Mouse (Mus musculus) testis, postnatal 10 days (tissue): Measurements from ENCODE around the gene Trank1.

Experiments
- DNase-seq: peaks from one replicate; pipeline ENCODE4 v3.0.0; 2021; ENCODE audit warnings: low spot score

Trank1 gene

DNA sequence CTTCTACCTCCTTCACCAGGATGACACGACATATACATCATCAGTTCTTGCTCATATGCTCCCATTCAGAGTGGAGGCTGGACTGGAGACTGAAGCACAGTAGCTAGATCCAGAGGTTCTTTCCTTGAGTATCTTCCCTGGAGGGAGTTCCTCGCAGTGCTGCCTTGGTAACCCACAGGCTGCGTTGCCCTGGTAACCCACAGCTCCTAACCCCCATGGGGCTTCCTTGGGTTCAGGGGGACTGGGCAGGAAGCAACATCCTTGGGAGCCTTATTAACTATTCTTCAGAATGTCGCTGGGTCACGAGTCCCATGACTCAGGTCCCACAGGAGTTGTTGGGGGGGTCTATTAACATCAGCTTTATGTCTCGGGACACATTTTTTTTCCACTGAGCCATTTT is 113.6 kb downstream of the Trank1 start:
- no peak for DNase-seq

GRCm38 (mm10) chr9:111425952-111426351 is 114.4 kb downstream of the Trank1 start:
- DNase-seq, result no peak

DNA sequence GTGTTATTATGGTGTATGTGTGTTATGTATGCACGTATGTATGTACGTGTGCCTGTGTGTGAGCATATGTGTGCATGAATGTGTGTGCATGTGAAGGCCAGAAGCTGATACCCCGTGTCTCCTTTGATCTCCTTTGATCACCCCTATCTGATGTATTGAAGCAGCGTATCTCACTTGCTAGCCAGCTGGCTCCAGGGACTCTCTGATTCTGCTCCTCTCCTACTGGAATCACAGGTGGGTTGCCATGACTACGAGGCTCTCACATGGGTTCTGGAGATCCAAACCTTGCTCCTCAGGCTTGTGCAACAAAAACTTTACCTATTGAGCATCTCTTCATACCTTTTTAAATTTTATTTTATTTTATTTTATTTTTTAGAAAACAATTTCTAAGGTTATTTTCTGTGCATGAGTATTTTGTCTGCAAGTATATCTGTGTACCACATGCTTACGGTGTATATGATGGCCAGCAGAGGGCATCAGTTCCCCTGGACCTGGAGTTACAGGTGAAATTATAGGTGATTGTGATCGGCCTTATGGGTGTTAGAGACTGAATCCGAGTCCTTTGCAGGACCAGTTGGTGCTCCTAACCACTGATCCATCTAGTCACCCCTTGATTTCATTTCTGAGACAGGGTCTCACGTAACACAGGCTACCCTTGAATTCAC is 116.5 kb downstream of the Trank1 start:
- DNase-seq, result no peak

- DNase-seq, result no peak
Observed at GRCm38 (mm10) chr9:111428698-111429362, 117.3 kb downstream of the Trank1 start.

GRCm38 (mm10) chr9:111429363-111429750 is 117.8 kb downstream of the Trank1 start:
- no peak for DNase-seq

- no peak for DNase-seq
Observed at GRCm38 (mm10) chr9:111435429-111435828, 123.9 kb downstream of the Trank1 start.

DNA sequence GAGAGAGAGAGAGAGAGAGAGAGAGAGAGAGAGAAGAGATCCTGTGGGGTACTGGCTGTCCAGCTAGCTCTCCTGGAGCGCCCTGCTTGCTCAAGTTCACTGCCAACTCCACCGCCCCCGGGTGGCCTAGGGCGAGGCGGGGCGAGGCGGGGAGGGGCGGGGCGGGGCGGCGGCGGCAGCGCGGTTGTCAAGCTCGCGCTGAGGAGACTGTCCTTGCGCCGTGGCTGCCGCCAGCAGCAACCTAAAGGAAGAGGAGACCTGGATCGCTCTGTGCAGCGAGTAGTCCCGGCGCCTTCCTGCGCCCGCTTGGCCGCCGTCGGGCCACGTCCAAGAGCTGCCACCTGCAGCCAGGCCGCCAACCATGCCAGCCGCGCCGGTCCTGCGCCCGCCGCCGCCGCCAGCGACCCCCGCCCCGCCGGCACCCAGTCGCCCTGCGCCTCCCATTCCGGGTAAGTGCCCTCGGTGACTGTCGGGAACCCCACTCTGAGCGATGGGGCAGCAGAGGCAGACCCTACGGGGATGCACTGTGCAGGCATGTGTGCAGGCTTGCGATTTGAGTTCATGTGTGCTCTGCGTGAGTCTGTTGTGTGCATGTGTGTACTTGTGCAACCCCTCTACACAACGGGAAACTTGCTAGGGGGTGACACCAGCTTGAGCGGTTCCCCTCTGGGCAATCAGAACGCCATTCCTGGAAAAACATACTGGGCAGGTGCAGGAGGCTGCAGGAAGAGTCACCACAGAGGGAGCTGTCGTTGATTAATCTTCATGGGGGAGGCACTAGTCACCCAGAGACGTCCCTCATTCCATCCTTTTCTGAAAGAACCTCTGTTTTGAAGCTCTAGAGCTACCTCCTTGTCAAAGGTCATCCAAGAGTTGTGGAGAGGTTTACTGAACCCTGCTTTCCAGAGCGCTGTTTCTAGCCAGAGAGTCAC is 127.6 kb downstream of the Trank1 start, which contains the start of gene Dclk3:
Gene Dclk3, plus strand, starts transcription at position 178 of the 932 bp plus-strand sequence.
- peak; percentile 50 for DNase-seq

DNA sequence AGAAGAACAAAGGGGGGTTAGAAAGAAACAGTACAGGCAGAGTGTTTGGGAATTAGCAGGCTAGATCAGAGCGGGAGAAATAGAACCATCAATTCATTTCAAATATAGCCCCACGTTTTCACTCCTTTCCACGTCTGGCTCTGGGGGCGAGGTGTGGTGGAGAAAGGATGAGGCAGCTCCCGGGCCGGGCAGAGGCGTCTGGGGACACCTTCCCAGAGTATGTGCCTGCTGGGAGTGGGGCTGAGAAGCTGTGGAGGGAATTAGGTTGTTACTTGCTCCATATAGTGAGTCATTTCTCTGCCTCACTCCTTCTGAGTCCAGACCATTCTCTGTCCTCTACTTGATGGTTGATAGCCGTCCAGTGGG is 128.3 kb downstream of the Trank1 start:
- no peak for DNase-seq

DNA sequence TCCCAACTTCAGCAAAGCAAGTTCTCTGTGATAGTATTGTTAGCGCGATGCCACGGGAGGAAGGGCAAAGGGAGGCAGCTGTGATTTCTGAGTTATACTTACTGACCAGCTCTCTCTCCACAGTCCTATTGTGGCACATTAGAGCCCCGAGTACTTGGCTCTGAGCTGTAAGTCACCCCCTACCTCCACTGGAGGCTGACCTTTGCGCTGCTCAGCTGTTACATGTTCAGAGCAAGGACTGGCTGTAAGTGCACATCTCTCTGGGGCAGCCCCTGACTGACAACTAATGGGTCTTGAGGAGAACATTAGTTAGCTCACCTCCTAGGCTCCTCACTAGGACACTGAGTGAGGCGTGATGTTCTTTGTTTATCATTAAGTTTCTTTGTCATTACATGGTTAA is 128.9 kb downstream of the Trank1 start:
- no peak for DNase-seq

DNA sequence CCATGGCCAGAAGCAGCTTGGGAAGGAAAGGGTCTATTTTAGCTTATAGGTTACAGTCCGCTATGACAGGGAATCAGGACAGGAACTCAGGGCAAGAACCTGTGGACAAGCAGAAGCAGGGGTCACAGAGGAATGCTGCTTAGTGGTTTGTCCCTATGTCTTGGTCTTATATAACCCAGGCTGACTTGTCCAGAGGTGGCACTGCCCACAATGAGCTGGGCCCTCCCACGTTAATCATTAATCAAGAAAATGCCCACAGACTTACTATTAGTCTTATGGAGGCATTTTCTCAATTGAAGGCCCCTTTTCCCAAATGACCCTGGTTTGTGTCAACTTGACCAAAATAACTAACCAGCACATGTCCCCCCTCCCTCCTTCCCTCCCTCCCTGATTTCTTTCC is 129.6 kb downstream of the Trank1 start:
- no peak for DNase-seq
